Mouse (Mus musculus): ENCODE measurements around the gene Rexo5.
A peak's percentile ranks its signal among the peaks of the same experiment; 100 is the strongest.

The Rexo5 gene

DNA sequence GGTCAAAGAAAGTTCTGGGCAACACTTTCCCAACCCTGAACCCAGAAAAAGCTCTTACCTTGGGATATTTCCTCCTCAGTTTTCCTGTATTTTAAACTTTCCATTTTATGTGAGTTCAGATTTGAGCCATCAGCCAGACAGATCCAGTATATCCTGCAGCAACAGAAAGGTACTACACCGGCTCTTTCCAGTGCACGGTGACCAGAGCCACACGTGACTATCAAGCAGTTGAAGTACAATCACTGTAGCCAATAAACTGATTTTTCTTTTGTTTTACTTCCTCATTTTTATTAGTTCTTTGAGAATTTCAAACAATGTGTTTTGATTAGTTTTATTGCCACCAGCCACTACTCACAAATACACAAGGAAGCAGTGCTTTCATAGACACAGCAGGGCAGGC, 29.4 kb upstream of the Rexo5 start:
- Histone ChIP-seq H3K4me3 (replicated peaks; ENCODE audit: low read length) (no peak overlapping the region), H3K36me3 (ENCODE audit: insufficient read depth, low read length) (no peaks in the 10 kb centered on the region), H3K27me3 (ENCODE audit: insufficient read depth, low read length) (0 out of 2 replicates have a peak, but pooled peaks cover 3% of the 10 kb centered on the region), H3K9me3 (ENCODE audit: low read length) (peaks cover 4% of the 10 kb centered on the region; the same call in 1 of the 2 replicates), H3K4me1 (replicated peaks; ENCODE audit: low read depth, low read length) (no peaks in the 10 kb centered on the region)
- TF ChIP-seq NANOG (IDR thresholded peaks at IDR 0.05; ENCODE audit: borderline replicate concordance, low read length) = no peak
- no peak for TF ChIP-seq POU5F1 (IDR thresholded peaks at IDR 0.05; ENCODE audit: borderline replicate concordance, low read length)
- TF ChIP-seq CTCF (conservative IDR thresholded peaks at IDR 0.05; ENCODE audit: low read length) = no peak

DNA sequence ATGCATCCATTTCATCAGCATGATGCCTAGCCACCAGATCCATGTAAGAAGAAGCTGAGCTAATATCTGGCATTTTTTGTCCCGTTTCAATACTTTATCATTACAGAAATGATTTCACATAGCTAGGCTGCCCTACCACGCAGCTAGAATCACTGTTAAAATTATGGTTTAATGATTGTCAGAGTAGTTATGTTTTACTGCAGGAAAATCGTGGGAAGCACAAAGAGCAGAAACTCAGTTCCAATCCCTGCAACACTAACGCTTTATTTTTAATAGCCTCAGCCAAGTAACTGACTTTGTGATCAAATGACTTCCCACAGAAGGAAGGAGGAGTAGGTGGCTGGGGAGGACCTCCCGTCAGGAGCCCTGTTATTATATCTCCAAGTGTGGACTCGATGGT, 26.8 kb upstream of the Rexo5 start:
- H3K36me3 ChIP-seq (ENCODE audit: insufficient read depth, low read length) = no peaks in the 10 kb centered on the region
- TF ChIP-seq NANOG (IDR thresholded peaks at IDR 0.05; ENCODE audit: borderline replicate concordance, low read length) (no peak), CTCF (conservative IDR thresholded peaks at IDR 0.05; ENCODE audit: low read length) (no peak), POU5F1 (IDR thresholded peaks at IDR 0.05; ENCODE audit: borderline replicate concordance, low read length) (no peak)

DNA sequence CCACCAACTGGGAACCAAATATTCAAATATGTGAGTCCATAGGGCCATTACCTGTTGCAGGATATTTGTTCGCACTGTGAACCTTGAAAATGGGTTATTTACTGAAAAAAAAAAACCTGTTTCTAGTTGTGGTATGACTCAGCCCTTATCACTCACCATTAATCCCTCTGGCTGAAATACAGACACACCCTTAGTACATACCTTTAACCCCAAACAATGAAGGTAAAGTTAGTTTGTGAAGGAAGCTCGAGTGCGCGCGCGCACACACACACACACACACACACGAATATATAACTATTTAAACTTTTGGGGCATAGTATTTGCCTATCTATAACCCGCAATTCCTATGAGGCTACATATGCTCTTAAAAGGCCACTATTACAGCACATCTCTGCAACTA, 23.9 kb upstream of the Rexo5 start:
- no peaks in the 10 kb centered on the region for H3K9me3 ChIP-seq (ENCODE audit: low read length)
- no peaks in the 10 kb centered on the region for H3K27me3 ChIP-seq (ENCODE audit: insufficient read depth, low read length)
- no peaks in the 10 kb centered on the region for H3K4me1 ChIP-seq (replicated peaks; ENCODE audit: low read depth, low read length)
- H3K4me3 ChIP-seq (replicated peaks; ENCODE audit: low read length) = no peak overlapping the region
- H3K36me3 ChIP-seq (ENCODE audit: insufficient read depth, low read length) = no peaks in the 10 kb centered on the region
- TF ChIP-seq POU5F1 (IDR thresholded peaks at IDR 0.05; ENCODE audit: borderline replicate concordance, low read length) (no peak), CTCF (conservative IDR thresholded peaks at IDR 0.05; ENCODE audit: low read length) (no peak), NANOG (IDR thresholded peaks at IDR 0.05; ENCODE audit: borderline replicate concordance, low read length) (no peak)

More for the DNA sequence above, 26.8 kb upstream of the Rexo5 start:
- H3K4me3 ChIP-seq (replicated peaks; ENCODE audit: low read length) = no peak overlapping the region
- no peaks in the 10 kb centered on the region for H3K27me3 ChIP-seq (ENCODE audit: insufficient read depth, low read length)
- no peaks in the 10 kb centered on the region for H3K4me1 ChIP-seq (replicated peaks; ENCODE audit: low read depth, low read length)
- no peaks in the 10 kb centered on the region for H3K9me3 ChIP-seq (ENCODE audit: low read length)

DNA sequence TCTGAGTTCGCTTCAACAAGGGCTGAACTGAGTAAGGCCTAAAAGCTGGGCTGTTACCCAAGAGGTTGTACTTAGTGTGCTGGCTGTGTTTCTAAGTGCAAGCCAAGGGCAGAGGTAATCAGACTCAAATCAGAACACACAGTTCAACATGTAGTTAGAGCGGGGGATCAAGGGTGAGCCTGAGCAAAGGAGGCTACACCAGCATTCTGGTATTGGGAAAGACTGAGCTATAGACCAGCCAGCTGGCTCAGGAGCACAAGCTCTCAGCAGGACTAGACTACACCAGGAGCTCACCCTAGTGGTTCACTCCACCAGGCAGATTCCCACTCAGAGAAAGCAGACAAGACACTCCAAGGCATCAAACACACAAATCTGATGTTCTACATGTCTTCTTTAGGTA, 10.4 kb upstream of the Rexo5 start:
- Histone ChIP-seq H3K36me3 (ENCODE audit: insufficient read depth, low read length) (peaks cover 49% of the 10 kb centered on the region), H3K4me1 (replicated peaks; ENCODE audit: low read depth, low read length) (no peaks in the 10 kb centered on the region), H3K27me3 (ENCODE audit: insufficient read depth, low read length) (no peaks in the 10 kb centered on the region), H3K9me3 (ENCODE audit: low read length) (no peaks in the 10 kb centered on the region), H3K4me3 (replicated peaks; ENCODE audit: low read length) (no peak overlapping the region)
- TF ChIP-seq NANOG (IDR thresholded peaks at IDR 0.05; ENCODE audit: borderline replicate concordance, low read length) (no peak), POU5F1 (IDR thresholded peaks at IDR 0.05; ENCODE audit: borderline replicate concordance, low read length) (no peak), CTCF (conservative IDR thresholded peaks at IDR 0.05; ENCODE audit: low read length) (no peak)

DNA sequence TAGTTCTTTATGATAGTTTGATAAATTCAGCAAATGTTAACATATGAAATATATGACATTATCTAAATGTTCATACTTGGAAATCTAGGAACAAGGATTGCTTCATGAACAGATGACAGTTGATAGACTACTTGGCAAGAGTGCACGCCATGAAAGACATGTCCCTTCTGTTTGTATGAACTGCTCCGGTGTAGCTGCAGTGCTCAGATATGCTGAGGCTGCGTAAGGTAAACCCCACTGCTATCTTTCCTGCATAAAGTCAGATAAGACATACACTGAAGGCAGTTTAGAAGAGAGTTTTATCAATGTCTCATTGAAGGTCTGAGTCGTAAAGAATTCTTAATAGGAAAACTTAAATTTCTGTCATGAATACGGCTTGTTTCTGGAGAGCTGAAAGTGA, 8.9 kb upstream of the Rexo5 start:
- no peak for TF ChIP-seq POU5F1 (IDR thresholded peaks at IDR 0.05; ENCODE audit: borderline replicate concordance, low read length)
- no peak for TF ChIP-seq CTCF (conservative IDR thresholded peaks at IDR 0.05; ENCODE audit: low read length)
- TF ChIP-seq NANOG (IDR thresholded peaks at IDR 0.05; ENCODE audit: borderline replicate concordance, low read length) = no peak
- Histone ChIP-seq H3K4me3 (replicated peaks; ENCODE audit: low read length) (no peak overlapping the region), H3K9me3 (ENCODE audit: low read length) (no peaks in the 10 kb centered on the region), H3K27me3 (ENCODE audit: insufficient read depth, low read length) (no peaks in the 10 kb centered on the region), H3K4me1 (replicated peaks; ENCODE audit: low read depth, low read length) (no peaks in the 10 kb centered on the region), H3K36me3 (ENCODE audit: insufficient read depth, low read length) (peaks cover 62% of the 10 kb centered on the region)

DNA sequence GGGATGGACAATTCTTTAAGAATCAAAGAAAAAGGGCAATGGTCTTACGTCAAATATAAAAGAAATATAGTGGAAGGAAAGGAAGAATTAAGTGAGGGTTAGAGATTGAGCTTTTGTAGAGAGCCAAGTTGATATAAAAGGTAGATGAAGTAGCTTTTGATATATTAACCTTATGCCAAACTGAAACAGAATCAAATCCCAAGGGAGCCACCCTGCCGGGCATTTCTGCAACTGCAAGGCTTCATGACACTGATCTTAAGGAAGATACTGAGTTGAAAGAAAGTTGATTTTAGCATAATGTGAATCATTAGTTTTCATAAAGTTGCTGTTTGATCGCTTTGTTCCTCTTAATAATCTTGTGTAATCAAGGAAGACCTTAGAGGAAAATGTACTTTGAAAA, 4.8 kb upstream of the Rexo5 start:
- Histone ChIP-seq H3K36me3 (ENCODE audit: insufficient read depth, low read length) (peaks cover 70% of the 10 kb centered on the region), H3K4me1 (replicated peaks; ENCODE audit: low read depth, low read length) (peaks cover 12% of the 10 kb centered on the region; the same call in 1 of the 2 replicates), H3K9me3 (ENCODE audit: low read length) (no peaks in the 10 kb centered on the region), H3K4me3 (replicated peaks; ENCODE audit: low read length) (no peak overlapping the region), H3K27me3 (ENCODE audit: insufficient read depth, low read length) (no peaks in the 10 kb centered on the region)
- TF ChIP-seq POU5F1 (IDR thresholded peaks at IDR 0.05; ENCODE audit: borderline replicate concordance, low read length) (no peak), CTCF (conservative IDR thresholded peaks at IDR 0.05; ENCODE audit: low read length) (no peak), NANOG (IDR thresholded peaks at IDR 0.05; ENCODE audit: borderline replicate concordance, low read length) (no peak)

DNA sequence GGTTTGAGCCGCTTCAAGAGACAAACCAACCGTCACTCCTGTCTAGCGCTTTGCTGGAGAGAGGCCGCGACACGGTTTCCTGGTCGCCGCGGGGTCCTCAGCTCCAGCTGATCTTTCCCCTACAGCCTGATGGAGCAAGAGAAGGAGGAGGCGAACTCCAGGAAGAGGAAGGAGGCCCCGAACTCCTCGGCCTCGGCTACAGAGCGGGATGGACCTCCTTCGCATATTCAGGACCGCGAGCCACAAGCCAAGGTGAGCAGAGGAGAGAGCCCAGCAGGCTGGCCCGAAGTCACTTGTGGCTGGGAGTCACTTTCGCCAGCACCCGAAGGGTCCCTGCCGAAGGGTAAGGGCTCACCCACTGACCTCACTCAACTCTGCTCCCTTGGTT, 439 bp downstream of the Rexo5 start:
- no peaks in the 10 kb centered on the region for H3K27me3 ChIP-seq (ENCODE audit: insufficient read depth, low read length)
- no peak for TF ChIP-seq POU5F1 (IDR thresholded peaks at IDR 0.05; ENCODE audit: borderline replicate concordance, low read length)
- TF ChIP-seq CTCF (conservative IDR thresholded peaks at IDR 0.05; ENCODE audit: low read length) = no peak
- TF ChIP-seq NANOG (IDR thresholded peaks at IDR 0.05; ENCODE audit: borderline replicate concordance, low read length) = no peak
- H3K9me3 ChIP-seq (ENCODE audit: low read length) = no peaks in the 10 kb centered on the region
- peaks cover 21% of the 10 kb centered on the region for H3K4me1 ChIP-seq (replicated peaks; ENCODE audit: low read depth, low read length)
- peak overlapping the region; percentile 88 for H3K4me3 ChIP-seq (replicated peaks; ENCODE audit: low read length)
- H3K36me3 ChIP-seq (ENCODE audit: insufficient read depth, low read length) = peaks cover 26% of the 10 kb centered on the region

DNA sequence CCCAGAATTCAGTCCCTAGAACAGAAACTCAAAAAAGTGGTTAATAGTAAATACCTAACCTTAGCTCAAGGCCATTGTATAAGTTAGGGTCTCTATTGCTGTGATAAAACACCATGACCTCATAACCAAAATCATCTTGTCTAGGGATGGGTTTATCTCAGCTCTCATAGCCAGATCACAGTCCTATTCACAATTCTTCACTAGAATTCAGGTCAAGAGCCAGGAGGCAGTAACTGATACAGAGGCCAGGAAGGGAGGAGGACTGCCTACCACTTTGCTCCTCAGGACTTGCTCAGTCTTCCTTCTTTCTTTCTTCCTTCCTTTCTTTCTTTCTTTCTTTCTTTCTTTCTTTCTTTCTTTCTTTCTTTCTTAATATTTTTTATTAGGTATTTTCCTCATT, 1.5 kb downstream of the Rexo5 start:
- no peak overlapping the region for H3K4me3 ChIP-seq (replicated peaks; ENCODE audit: low read length)
- H3K9me3 ChIP-seq (ENCODE audit: low read length) = no peaks in the 10 kb centered on the region
- H3K4me1 ChIP-seq (replicated peaks; ENCODE audit: low read depth, low read length) = peaks cover 21% of the 10 kb centered on the region
- H3K36me3 ChIP-seq (ENCODE audit: insufficient read depth, low read length) = peaks cover 18% of the 10 kb centered on the region
- no peak for TF ChIP-seq CTCF (conservative IDR thresholded peaks at IDR 0.05; ENCODE audit: low read length)
- H3K27me3 ChIP-seq (ENCODE audit: insufficient read depth, low read length) = no peaks in the 10 kb centered on the region

DNA sequence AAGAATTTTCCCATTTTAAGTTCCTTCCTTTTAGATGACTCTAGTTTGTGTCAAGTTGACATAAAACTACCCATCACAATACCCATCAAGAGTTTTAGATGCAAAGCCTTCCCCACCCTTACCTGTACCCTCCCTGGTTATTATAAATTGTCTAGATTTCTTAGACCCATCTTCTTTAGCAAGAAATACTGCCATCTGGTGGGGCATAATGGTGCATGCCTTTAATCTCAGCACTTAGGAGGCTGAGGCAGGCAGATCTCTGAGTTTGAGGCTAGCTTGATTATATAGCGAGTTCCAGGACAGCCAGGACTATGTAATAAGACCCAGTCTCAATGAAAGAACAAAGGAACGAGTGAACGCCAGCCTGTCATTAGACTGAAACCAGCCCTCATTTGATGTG, 6.7 kb downstream of the Rexo5 start:
- H3K9me3 ChIP-seq (ENCODE audit: low read length) = no peaks in the 10 kb centered on the region
- H3K4me1 ChIP-seq (replicated peaks; ENCODE audit: low read depth, low read length) = no peaks in the 10 kb centered on the region
- peaks cover 6% of the 10 kb centered on the region for H3K36me3 ChIP-seq (ENCODE audit: insufficient read depth, low read length)
- H3K27me3 ChIP-seq (ENCODE audit: insufficient read depth, low read length) = no peaks in the 10 kb centered on the region
- peak; percentile 42 for TF ChIP-seq CTCF (conservative IDR thresholded peaks at IDR 0.05; ENCODE audit: low read length)
- no peak for TF ChIP-seq NANOG (IDR thresholded peaks at IDR 0.05; ENCODE audit: borderline replicate concordance, low read length)
- H3K4me3 ChIP-seq (replicated peaks; ENCODE audit: low read length) = no peak overlapping the region
